Mouse (Mus musculus): ENCODE measurements around the gene Klra6.
"Not testable (repeated sequence)": the region's sequence is repeated elsewhere in the genome, so short reads cannot be mapped to it uniquely, and the experiment has no call there.

The Klra6 gene

DNA sequence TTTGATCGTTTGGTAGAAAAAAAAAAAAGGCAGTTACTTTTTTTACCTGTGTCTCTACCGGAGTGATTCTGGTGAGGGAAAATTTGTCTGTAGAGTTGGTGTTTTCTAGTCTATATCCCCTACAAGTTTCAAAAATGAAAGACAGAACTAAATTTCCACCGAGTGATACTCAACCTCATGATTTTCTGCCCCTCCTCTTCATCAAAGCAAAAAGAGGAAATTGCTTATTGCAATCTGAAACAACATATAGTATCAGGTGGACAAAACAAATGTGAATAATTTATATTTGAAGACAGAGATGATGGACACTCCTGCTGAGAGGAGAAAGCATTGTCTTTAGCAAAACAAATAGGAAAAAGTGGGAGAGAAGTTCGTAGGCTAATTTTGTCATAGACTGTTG is at the start of gene Klra6:
Gene Klra6 (minus strand): TSS at position 101 of the 400 bp plus-strand sequence.
- no peak for DNase-seq (ENCODE audit: extremely low read depth, low read depth, low spot score)

GRCm38 (mm10) chr6:130067171-130067570 is 40.4 kb upstream of the Klra6 start, which contains the start of gene Klra4:
Gene Klra4 (minus strand): TSS chr6:130067271.
- DNase-seq (ENCODE audit: extremely low read depth, low read depth, low spot score): not testable (repeated sequence)

DNA sequence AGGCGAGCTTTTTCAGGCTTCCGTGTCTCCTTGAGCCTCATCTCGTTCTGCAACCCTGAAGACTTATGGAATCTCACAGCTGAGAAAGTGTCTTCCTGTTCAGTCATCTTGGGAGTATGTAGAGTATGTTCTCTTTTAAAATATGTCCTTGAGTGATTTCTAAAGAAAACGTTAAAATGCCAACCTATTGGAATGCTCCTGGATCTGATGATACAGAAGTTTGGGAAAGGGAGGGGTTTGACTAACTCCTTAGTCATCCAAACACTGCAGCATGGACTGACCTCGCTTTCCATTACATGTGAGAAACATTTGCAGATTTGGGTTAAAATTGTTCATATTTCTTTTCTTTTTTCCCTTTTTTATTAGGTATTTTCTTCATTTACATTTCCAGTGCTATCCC is 38.4 kb upstream of the Klra6 start:
- no peak for DNase-seq (ENCODE audit: extremely low read depth, low read depth, low spot score)

GRCm38 (mm10) chr6:130035146-130035545 is 8.4 kb upstream of the Klra6 start:
- not testable (repeated sequence) for DNase-seq (ENCODE audit: extremely low read depth, low read depth, low spot score)

DNA sequence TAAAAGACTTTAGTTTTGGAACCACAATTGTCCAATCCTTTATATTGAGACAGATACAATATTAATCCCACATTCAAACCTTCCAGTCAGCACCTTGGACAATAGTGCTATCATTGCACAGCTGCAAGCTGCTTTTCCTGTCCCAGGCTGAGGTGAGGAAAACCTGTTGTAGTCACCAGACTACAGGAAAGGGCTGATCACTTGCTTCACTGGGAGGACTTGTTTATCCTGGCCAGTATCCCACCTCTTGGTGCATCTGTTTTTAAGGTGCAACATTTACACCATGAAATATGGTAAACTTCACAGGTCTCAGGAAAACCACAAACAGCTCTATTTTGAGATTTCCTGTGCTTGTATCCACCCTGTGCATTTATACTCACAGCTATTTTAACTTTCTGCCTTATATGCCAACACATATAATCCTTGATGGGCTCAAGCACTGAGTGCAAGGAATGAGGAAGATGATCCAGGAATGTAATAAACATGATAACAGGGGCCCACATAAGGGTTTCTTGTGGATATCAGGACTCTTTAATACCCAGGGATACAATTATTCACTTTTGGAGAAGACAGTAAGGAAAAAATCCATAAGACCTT is 4.8 kb upstream of the Klra6 start:
- DNase-seq (ENCODE audit: extremely low read depth, low read depth, low spot score): not testable (repeated sequence)

All from fat pad, adult 2 months (tissue).